Mouse (Mus musculus) bone marrow, adult 2 months (tissue): Measurements from ENCODE around the gene Pacrg.

Experiments used
- CTCF ChIP-seq: fragments of 200-500 bp; IDR thresholded peaks from 2 replicates; pipeline ENCODE4 v1.5.1; 2011; ENCODE audit warnings: low read length, control low read depth; ENCODE audit not compliant: control insufficient read depth, insufficient read depth
- POLR2A ChIP-seq: fragments of 200-500 bp; IDR thresholded peaks from 2 replicates; pipeline ENCODE4 v1.6.1; 2011; ENCODE audit warnings: low read depth, mild to moderate bottlenecking, control low read depth, low read length, borderline replicate concordance; ENCODE audit not compliant: control insufficient read depth

- TF ChIP-seq CTCF (no peak), POLR2A (no peak)
Observed at GRCm38 (mm10) chr17:10377606-10378005, 462.5 kb downstream of the Pacrg start.
